Mouse (Mus musculus) midbrain, embryonic 12.5 days (tissue): ENCODE results near the gene Gnl2. TPM values are rescaled to one million over a fixed set of nuclear protein-coding genes. Genes with fewer than 3 reads are reported as not detected.

ENCODE experiments used
- ATAC-seq: fragments of 200-750 bp; cut with Nextera tagmentation; 2 replicates; pipeline ENCODE4 v1.8.0; 2017; ENCODE audit warnings: low read depth, moderate TSS enrichment, moderate library complexity; ENCODE audit not compliant: low FRiP score
- H3K27ac ChIP-seq: fragments of 300-500 bp; sonication (generic); replicated peaks from 2 replicates; pipeline ENCODE4 v1.5.1; 2016; ENCODE audit warnings: mild to moderate bottlenecking
- H3K27me3 ChIP-seq: fragments of 300-500 bp; sonication (generic); 2 replicates; pipeline ENCODE4 v1.6.1; 2016; ENCODE audit warnings: mild to moderate bottlenecking
- H3K36me3 ChIP-seq: fragments of 300-500 bp; sonication (generic); 2 replicates; pipeline ENCODE4 v1.6.1; 2016
- H3K4me1 ChIP-seq: fragments of 300-500 bp; sonication (generic); 2 replicates; pipeline ENCODE4 v1.6.1; 2016
- H3K4me2 ChIP-seq: fragments of 300-500 bp; sonication (generic); replicated peaks from 2 replicates; pipeline ENCODE4 v1.6.1; 2016; ENCODE audit warnings: mild to moderate bottlenecking, moderate library complexity
- H3K4me3 ChIP-seq: fragments of 300-500 bp; sonication (generic); 2 replicates; pipeline ENCODE4 v1.5.1; 2016; ENCODE audit warnings: mild to moderate bottlenecking
- H3K9ac ChIP-seq: fragments of 300-500 bp; sonication (generic); replicated peaks from 2 replicates; pipeline ENCODE4 v1.6.1; 2016; ENCODE audit warnings: mild to moderate bottlenecking, moderate library complexity
- H3K9me3 ChIP-seq: fragments of 300-500 bp; sonication (generic); 2 replicates; pipeline ENCODE4 v1.6.1; 2016; ENCODE audit warnings: mild to moderate bottlenecking
- WGBS: fragments of 180-500 bp; shearing (Covaris S2); methylation state at CpG from one replicate; pipeline ENCODE4 v1.1.7; 2016; 5-methylcytosine and 5-hydroxymethylcytosine counted together
- polyA plus RNA-seq: library from polyadenylated mRNA; unstranded; fragments of >200 nt; fragmentation: Nextera tagmentation; extraction: Ambion mirVana; gene quantifications from 2 replicates; pipeline ENCODE4 v1.2.1, GENCODE M21; 2016

The Gnl2 gene
- polyA plus RNA-seq, 1 experiment from 2014 or later = 99.1 TPM

- H3K4me2 ChIP-seq = no peak overlapping the region
- no peaks in the 10 kb centered on the region for H3K27me3 ChIP-seq
- H3K4me1 ChIP-seq = no peaks in the 10 kb centered on the region
- H3K4me3 ChIP-seq = no peak overlapping the region
- H3K9me3 ChIP-seq = no peaks in the 10 kb centered on the region
- H3K27ac ChIP-seq = no peak overlapping the region
- 70% methylated on average over 13 of the region's 13 CpGs for WGBS
- peaks cover 36% of the 10 kb centered on the region for H3K36me3 ChIP-seq
- ATAC-seq = no peak
- H3K9ac ChIP-seq = no peak overlapping the region
These were observed 84.9 kb downstream of the Gnl2 start for GRCm38 (mm10) chr4:125101334-125101733.

Other genes starting within 250 kb of the Gnl2 start
- gene Mtf1, start 214.5 kb upstream of the Gnl2 start, polyA plus RNA-seq = 15.1 and 18.0 TPM in 2 replicates
- gene Yrdc, start 165.9 kb upstream of the Gnl2 start, polyA plus RNA-seq = 48.4 and 49.3 TPM in 2 replicates
- 69.1 and 72.4 TPM in 2 replicates for gene 1110065P20Rik, start 165.4 kb upstream of the Gnl2 start, polyA plus RNA-seq
- gene Maneal, start 154.4 kb upstream of the Gnl2 start, polyA plus RNA-seq = 7.1 and 7.9 TPM in 2 replicates
- gene Epha10, start 135.7 kb upstream of the Gnl2 start, polyA plus RNA-seq = 12.3 and 13.3 TPM in 2 replicates
- gene 9930104L06Rik, start 79.5 kb upstream of the Gnl2 start, polyA plus RNA-seq = 17.0 and 18.1 TPM in 2 replicates
- gene Cdca8, start 77.3 kb upstream of the Gnl2 start, polyA plus RNA-seq = 190 and 207 TPM in 2 replicates
- 6.9 and 16.6 TPM in 2 replicates for gene Rspo1, start 30.2 kb upstream of the Gnl2 start, polyA plus RNA-seq
- 0.17 and 0.42 TPM in 2 replicates for gene Dnali1, start 49.1 kb downstream of the Gnl2 start, polyA plus RNA-seq
- 35.1 and 36.0 TPM in 2 replicates for gene Snip1, start 50.1 kb downstream of the Gnl2 start, polyA plus RNA-seq
- gene Meaf6, start 68.5 kb downstream of the Gnl2 start, polyA plus RNA-seq = 123 and 131 TPM in 2 replicates
- gene Zc3h12a, start 111.3 kb downstream of the Gnl2 start, polyA plus RNA-seq = 0.34 and 0.36 TPM in 2 replicates